Mouse (Mus musculus): ENCODE measurements around the gene 2900026A02Rik.

DNA sequence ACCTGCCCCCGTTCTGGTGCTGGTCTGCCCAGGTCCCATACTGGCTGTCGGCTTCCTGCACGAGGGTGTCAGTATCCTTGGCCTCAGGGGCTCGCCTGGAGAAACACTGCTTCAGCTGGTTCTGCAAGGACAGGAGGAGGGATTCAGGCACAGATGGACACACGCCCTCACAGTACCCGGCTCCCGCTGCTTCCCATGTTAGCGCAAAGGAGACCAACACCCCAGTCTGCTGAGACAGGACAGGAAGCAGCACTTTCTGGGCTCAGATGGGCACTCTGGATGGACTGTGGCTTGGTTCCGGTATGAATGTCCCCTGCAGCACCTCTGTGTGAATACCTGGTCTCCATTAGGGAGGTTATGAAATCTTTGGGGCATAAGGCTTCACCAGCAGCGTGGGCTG lies 119.6 kb downstream of the 2900026A02Rik start:
- no peak for TF ChIP-seq CTCF (IDR thresholded peaks at IDR 0.05; ENCODE audit: borderline replicate concordance, insufficient read depth, low read length)
- no peak for TF ChIP-seq POLR2A (IDR thresholded peaks at IDR 0.05; ENCODE audit: low read depth, low read length)
